Mouse (Mus musculus): ENCODE measurements around the gene Gm28961. TPM values are rescaled to one million over a fixed set of nuclear protein-coding genes. Genes with fewer than 3 reads are reported as not detected.

Gm28961 gene
- not detected in 2 replicates for polyA plus RNA-seq (2015; fragmentation: Nextera tagmentation; extraction: Ambion mirVana)

DNA sequence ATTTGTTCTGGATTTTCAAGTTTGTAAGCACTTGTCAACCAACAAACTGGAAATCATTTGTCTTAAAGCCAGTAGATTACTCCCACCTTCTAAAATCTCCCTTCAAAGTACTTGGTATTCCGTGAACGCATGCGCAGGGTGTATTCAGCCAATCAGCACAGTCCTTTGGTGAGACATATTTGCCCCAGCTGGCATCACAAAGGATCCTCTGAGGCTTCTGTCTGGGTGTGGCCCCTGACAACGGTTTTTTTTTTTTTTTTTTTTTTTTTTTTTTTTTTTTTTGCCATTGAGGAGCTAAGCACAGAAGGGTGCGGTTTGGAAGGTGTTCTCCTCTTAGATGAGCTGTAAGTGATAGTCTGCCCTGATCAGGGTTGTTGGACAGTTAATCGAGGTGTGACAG lies at the start of gene Gm28961:
Gm28961 (plus strand) TSS at position 301 of the 400 bp plus-strand sequence.

Other genes with a start within 250 kb of the Gm28961 start
- gene Gm21943, start 172.0 kb upstream of the Gm28961 start, polyA plus RNA-seq (2015; fragmentation: Nextera tagmentation; extraction: Ambion mirVana): not detected in 2 replicates